Mouse (Mus musculus): Measurements from ENCODE around the gene Dis3.

DNA sequence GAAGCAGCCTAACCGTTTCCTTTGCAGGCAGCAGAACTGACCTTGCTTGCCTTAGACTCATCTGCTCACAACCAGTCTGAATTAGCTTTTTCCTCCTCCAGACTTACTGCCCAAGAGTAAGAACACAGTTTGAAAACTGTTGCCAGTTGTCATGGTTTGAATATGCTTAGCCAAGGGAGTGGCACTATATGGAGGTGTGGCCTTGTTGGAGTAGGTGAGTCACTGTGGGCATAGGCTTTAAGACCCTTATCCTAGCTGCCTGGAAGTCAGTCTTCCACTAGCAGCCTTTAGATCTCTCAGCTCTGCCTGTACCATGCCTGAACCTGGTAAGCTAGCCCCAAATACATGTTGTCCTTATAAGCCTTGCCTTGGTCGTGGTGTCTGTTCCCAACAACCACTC lies 61.9 kb downstream of the Dis3 start:
- no peak for TF ChIP-seq CTCF (IDR thresholded peaks at IDR 0.05)
- TF ChIP-seq EP300 (IDR thresholded peaks at IDR 0.05): no peak

Data from lung, postnatal 0 days (tissue).